Mouse (Mus musculus): Measurements from ENCODE around the gene Casp1. TPM values are rescaled to one million over a fixed set of nuclear protein-coding genes. Genes with fewer than 3 reads are reported as not detected.

The Casp1 gene
- not detected in 2 replicates for total RNA-seq (2014; rRNA removed; ENCODE audit: low replicate concordance)
- 0.59 and 0.67 TPM in 2 replicates for polyA plus RNA-seq (2015; fragmentation: Nextera tagmentation; extraction: Ambion mirVana)

DNA sequence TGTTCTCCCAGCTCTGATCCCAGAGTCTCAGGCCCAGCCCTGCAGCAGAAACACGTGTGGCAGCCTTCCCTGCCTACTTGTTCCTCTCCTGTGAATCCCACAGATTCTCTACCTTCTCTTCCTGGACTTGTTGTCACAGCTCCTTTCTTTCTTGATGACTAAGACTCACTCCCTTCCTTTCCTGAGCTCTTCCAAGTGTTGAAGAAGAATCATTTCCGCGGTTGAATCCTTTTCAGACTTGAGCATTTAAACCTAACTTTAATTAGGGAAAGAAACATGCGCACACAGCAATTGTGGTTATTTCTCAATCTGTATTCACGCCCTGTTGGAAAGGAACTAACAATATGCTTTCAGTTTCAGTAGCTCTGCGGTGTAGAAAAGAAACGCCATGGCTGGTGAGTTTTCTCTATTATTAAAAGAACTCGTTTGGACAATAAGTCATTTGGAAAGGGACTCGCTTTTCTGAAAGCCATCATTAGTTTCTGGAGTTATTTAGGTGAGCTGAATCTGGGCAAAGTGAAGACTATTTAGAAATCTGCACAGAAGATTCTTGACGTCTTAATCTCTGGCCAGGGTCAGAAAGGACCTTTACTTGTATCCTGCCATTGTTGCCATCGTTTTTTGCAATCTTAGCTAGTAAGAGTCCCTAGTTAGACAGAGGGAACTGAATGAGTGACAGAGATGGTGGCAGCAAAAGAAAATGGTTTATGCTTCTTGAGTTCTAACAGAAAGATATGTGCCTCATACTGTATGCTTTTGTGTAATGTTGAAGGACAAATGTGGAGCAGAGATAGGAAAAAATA is at the start of gene Casp1:
Gene Casp1, plus strand, starts transcription at position 189 of the 803 bp plus-strand sequence.
- Histone ChIP-seq H3K36me3 (replicated peaks; ENCODE audit: control insufficient read depth, insufficient read depth, low read length) (no peaks in the 10 kb centered on the region), H3K27ac (ENCODE audit: low read depth) (no peak within 1 kb of the TSS), H3K4me2 (ENCODE audit: low read depth, low read length) (no peak within 1 kb of the TSS), H3K9me3 (replicated peaks; ENCODE audit: control insufficient read depth, low read length) (no peaks in the 10 kb centered on the region), H3K4me3 (ENCODE audit: low read depth, low read length) (no peak within 1 kb of the TSS), H3K4me1 (ENCODE audit: control insufficient read depth, insufficient read depth) (no peaks in the 10 kb centered on the region), H3K9ac (replicated peaks; ENCODE audit: low read depth, low read length) (no peak within 1 kb of the TSS), H3K27me3 (ENCODE audit: control insufficient read depth, insufficient read depth, low read length) (no peaks in the 10 kb centered on the region)
- ATAC-seq (ENCODE audit: insufficient read depth, low read depth) (no peak), DNase-seq (ENCODE audit: low spot score) (no peak)
- TF ChIP-seq CTCF (IDR thresholded peaks at IDR 0.05; ENCODE audit: low read depth), result no peak
- no peak for TF ChIP-seq EP300 (IDR thresholded peaks at IDR 0.05; ENCODE audit: low read depth)
- 62% methylated on average over 11 of the region's 11 CpGs for WGBS

- no peak overlapping the region for H3K4me2 ChIP-seq (ENCODE audit: low read depth, low read length)
- no peaks in the 10 kb centered on the region for H3K4me1 ChIP-seq (ENCODE audit: control insufficient read depth, insufficient read depth)
- no peaks in the 10 kb centered on the region for H3K9me3 ChIP-seq (replicated peaks; ENCODE audit: control insufficient read depth, low read length)
- H3K27ac ChIP-seq (ENCODE audit: low read depth), result no peak overlapping the region
- no peak for TF ChIP-seq EP300 (IDR thresholded peaks at IDR 0.05; ENCODE audit: low read depth)
- TF ChIP-seq CTCF (IDR thresholded peaks at IDR 0.05; ENCODE audit: low read depth), result no peak
- no peak overlapping the region for H3K4me3 ChIP-seq (ENCODE audit: low read depth, low read length)
- no peak for ATAC-seq (ENCODE audit: insufficient read depth, low read depth)
- H3K9ac ChIP-seq (replicated peaks; ENCODE audit: low read depth, low read length), result no peak overlapping the region
- no peaks in the 10 kb centered on the region for H3K27me3 ChIP-seq (ENCODE audit: control insufficient read depth, insufficient read depth, low read length)
- WGBS, result 70% methylated on average over 2 of the region's 2 CpGs
- no peaks in the 10 kb centered on the region for H3K36me3 ChIP-seq (replicated peaks; ENCODE audit: control insufficient read depth, insufficient read depth, low read length)
- no peak for DNase-seq (ENCODE audit: low spot score)
Observed at GRCm38 (mm10) chr9:5263951-5264475, 34.3 kb upstream of the Casp1 start.

DNA sequence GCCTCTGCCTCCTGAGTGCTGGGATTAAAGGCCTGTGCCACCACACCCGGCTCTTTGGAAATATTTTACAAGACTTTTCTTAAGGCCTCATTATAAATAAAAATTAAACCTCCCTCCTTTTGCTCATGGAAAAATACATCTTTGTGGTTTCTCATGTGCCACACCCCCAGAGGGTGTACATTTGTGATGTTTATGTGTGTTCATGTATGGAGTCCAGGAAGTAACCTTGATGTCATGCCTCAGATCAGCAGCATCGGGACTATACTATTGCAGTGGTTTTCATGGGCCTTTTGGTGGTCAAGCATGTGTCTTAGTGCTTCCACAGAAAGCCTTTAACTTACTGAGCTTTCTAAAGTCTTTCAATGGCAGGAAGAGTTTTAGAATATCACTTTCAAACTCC is 28.0 kb upstream of the Casp1 start:
- TF ChIP-seq CTCF (IDR thresholded peaks at IDR 0.05; ENCODE audit: low read depth), result no peak
- no peak for TF ChIP-seq EP300 (IDR thresholded peaks at IDR 0.05; ENCODE audit: low read depth)
- H3K27ac ChIP-seq (ENCODE audit: low read depth), result no peak overlapping the region
- H3K9me3 ChIP-seq (replicated peaks; ENCODE audit: control insufficient read depth, low read length), result no peaks in the 10 kb centered on the region
- H3K36me3 ChIP-seq (replicated peaks; ENCODE audit: control insufficient read depth, insufficient read depth, low read length), result no peaks in the 10 kb centered on the region
- whole genome bisulfite sequencing, result 51% methylated on average over 2 of the region's 2 CpGs
- H3K27me3 ChIP-seq (ENCODE audit: control insufficient read depth, insufficient read depth, low read length), result no peaks in the 10 kb centered on the region
- no peak overlapping the region for H3K9ac ChIP-seq (replicated peaks; ENCODE audit: low read depth, low read length)
- ATAC-seq (ENCODE audit: insufficient read depth, low read depth) (no peak), DNase-seq (ENCODE audit: low spot score) (no peak)
- no peak overlapping the region for H3K4me3 ChIP-seq (ENCODE audit: low read depth, low read length)
- no peak overlapping the region for H3K4me2 ChIP-seq (ENCODE audit: low read depth, low read length)
- no peaks in the 10 kb centered on the region for H3K4me1 ChIP-seq (ENCODE audit: control insufficient read depth, insufficient read depth)

DNA sequence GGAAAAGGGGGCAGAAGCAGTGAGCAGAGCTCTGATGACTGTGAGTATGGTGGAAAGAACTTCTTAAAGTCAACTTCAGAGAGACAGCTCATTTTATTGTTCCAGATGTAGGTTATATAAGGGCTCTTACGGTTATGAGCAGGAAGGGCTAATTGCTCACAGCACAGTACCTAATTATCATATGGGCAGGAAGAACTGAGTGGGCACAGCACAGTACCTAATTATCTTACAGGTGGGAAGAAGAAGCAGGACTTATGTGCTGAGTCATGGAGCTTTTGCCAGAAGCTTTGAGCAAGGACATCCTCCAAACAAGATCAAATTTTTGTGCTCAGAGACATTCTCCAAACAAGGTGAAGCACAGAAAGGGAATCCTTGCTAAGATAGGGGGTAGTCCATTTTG is 27.4 kb upstream of the Casp1 start:
- DNase-seq (ENCODE audit: low spot score) (no peak), ATAC-seq (ENCODE audit: insufficient read depth, low read depth) (no peak)
- Histone ChIP-seq H3K4me3 (ENCODE audit: low read depth, low read length) (no peak overlapping the region), H3K4me1 (ENCODE audit: control insufficient read depth, insufficient read depth) (no peaks in the 10 kb centered on the region), H3K9me3 (replicated peaks; ENCODE audit: control insufficient read depth, low read length) (no peaks in the 10 kb centered on the region), H3K27me3 (ENCODE audit: control insufficient read depth, insufficient read depth, low read length) (no peaks in the 10 kb centered on the region), H3K4me2 (ENCODE audit: low read depth, low read length) (no peak overlapping the region), H3K27ac (ENCODE audit: low read depth) (no peak overlapping the region), H3K9ac (replicated peaks; ENCODE audit: low read depth, low read length) (no peak overlapping the region), H3K36me3 (replicated peaks; ENCODE audit: control insufficient read depth, insufficient read depth, low read length) (no peaks in the 10 kb centered on the region)
- no peak for TF ChIP-seq CTCF (IDR thresholded peaks at IDR 0.05; ENCODE audit: low read depth)
- TF ChIP-seq EP300 (IDR thresholded peaks at IDR 0.05; ENCODE audit: low read depth), result no peak
- WGBS, result 40% methylated on average over 1 of the region's 1 CpGs

DNA sequence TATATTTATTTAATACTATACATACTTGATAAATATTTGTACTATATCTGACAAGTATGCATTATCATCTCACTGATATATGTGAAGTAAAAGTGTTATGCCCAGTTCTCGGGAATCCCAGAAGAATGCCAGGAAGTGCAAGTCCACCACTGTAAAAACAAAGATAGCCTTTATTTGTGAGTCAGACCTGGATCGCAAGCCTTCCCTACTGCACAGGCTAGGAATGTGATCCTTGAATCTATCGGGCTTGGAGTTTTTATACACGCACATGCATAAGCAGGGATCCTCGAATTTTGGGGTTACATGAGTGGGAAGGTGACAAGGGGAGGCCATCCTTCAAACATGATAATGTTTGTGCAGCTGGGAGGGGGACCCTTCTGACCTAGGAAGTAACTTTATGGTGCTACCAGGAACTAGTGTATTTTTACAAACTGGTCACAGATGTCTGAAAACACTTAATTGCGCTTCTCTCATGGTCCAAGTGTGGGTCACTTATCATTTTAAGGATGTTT is 26.9 kb upstream of the Casp1 start:
- Histone ChIP-seq H3K4me2 (ENCODE audit: low read depth, low read length) (no peak overlapping the region), H3K36me3 (replicated peaks; ENCODE audit: control insufficient read depth, insufficient read depth, low read length) (no peaks in the 10 kb centered on the region), H3K27ac (ENCODE audit: low read depth) (no peak overlapping the region), H3K4me1 (ENCODE audit: control insufficient read depth, insufficient read depth) (no peaks in the 10 kb centered on the region), H3K9ac (replicated peaks; ENCODE audit: low read depth, low read length) (no peak overlapping the region), H3K4me3 (ENCODE audit: low read depth, low read length) (no peak overlapping the region), H3K27me3 (ENCODE audit: control insufficient read depth, insufficient read depth, low read length) (no peaks in the 10 kb centered on the region), H3K9me3 (replicated peaks; ENCODE audit: control insufficient read depth, low read length) (no peaks in the 10 kb centered on the region)
- ATAC-seq (ENCODE audit: insufficient read depth, low read depth) (peak; percentile 33; the same call in 1 of the 2 replicates), DNase-seq (ENCODE audit: low spot score) (peak; percentile 39)
- TF ChIP-seq CTCF (IDR thresholded peaks at IDR 0.05; ENCODE audit: low read depth) (no peak), EP300 (IDR thresholded peaks at IDR 0.05; ENCODE audit: low read depth) (no peak)
- 55% methylated on average over 6 of the region's 6 CpGs for WGBS

Data from heart, postnatal 0 days (tissue).